Mouse (Mus musculus) monocyte, adult 2 months (primary cell): Measurements from ENCODE around the gene Jarid2.

ENCODE experiments used
- DNase-seq, 2 experiments: peaks; one replicate each; pipeline ENCODE4 v3.0.0; 2022; ENCODE audit warnings: low spot score in 2 of 2, low read depth in 1 of 2

The Jarid2 gene

DNA sequence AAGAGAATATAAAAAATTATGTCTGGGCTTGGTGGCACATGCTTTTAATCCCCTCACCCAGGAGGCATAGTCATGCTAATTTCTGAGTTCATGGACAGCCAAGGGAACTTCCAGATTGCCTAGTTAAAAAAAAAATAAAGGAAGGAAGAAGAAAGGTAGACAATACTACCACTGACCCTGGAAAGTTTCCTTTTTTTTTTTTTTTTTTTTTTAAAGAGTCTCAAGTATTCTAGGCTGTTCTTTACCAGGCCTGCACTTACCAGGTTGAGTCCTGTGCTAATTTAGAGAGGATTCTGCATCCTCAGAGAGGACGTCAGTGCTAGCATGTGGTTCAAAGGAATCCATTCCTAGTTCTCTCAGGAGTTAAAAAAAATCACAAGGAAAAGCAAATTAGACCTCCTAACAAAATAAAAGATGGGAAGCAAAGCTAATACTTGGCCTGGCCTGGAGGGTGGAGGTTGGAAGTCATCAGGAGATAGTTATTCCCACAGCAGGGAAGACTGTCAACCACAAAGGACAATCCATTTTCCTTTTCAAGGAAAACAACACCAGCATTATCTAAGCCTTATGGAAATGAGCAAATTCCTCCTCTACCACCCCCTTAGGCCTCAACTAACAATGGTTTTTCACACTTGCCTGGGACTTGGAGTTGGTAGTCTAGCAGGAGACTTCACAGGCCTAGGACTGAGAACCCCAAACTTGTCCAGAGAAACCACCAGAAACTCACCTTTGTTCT, 961 bp upstream of the Jarid2 start:
- DNase-seq = no peak

DNA sequence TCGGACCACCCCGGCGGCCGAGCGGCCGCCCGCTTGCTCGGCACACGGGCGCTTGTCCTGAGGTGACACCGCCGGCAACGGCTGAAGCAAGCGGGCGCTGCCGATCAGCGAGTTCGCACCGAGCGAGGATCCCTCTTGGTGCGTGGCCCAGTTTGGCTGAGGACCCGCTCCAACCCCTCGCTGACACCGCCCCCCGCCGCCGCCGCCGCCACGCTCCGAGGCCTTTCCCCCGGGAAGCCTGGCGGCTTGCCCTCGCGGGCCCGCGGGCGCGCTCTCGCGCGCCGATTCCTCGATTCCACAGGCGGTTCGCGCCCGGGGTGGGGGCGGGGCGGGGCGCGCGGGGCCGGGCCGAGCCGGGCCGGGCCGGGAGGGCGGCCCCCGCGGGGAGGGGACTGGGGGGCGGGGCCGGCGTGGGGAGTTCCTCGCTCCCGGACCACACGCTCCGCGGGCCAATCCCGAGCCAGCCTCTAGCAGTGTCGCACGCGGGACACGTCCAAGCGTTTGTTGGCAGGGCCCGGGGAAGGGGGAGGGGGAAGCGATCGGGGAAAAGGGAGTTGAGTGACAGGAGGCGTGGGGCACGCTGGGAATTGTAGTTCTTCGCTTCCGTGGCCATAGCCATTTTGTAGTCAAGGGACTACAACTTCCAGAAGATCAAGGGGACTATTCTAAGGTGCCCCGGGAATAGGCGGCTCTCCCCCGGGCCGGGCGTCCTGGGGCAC, 1.0 kb downstream of the Jarid2 start:
- peak; percentile 98 for DNase-seq

DNA sequence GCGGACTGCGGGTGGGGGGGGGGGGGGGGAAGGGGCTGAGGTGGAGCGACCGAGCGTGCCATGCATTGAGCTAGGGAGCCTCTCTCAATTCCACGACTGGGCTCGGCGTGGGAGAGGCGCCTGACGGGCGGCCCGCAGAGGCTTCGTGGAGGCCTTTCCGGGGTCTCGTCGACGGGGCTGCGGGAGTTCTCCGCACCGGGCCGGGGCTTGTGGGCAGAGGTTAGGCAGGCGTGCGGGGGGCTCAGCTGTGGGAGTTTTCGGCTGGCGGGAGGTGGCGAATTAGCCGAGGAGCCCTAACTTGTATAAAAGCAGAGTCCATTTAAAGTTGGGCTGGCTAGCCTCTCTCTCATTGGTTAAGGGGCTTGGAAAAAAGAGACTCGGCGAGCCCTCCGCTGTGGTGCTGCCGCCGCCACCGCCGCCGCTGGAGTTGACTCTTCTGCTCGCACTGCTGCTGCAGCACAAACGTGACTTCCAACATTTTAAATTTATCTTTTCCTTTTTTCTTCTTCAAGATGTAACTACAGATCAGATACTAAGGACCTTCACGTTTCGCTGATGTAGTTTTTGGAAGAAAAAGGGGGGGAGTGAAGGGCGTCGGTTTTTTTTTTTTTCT, 1.8 kb downstream of the Jarid2 start:
- peak; percentile 76 to 91 for DNase-seq

DNA sequence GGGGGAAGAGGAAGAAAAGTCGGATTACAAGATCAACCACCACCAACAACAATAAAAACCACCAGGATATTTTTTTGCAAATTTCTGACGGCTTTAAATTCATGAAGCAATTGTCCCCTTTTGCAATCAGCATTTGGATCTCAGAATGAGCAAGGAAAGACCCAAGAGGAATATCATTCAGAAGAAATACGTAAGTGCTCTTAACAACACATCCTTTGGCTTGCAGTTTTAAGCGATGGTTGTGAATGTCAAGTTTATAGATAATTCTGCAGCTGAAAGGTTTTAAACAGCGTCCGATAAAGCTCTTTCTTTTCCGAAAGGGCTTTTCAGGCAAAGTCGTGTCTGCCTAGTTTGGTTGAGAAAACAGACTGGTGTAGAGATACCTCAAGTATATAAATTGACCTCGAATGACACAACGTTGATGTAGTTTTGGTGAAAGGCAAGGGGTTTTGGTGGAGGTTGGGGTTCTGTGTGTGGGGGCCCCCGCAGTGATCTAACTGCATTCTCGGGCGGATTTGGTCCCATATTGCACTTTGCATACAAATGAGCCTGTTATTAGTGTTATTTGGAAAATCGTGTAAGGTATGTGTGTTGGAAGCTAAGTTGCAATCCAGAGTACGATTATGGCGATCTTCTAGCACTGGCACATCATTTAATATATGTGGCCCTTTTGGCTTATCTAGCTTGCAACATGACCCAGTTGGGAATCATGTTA, 2.6 kb downstream of the Jarid2 start:
- no peak for DNase-seq

DNA sequence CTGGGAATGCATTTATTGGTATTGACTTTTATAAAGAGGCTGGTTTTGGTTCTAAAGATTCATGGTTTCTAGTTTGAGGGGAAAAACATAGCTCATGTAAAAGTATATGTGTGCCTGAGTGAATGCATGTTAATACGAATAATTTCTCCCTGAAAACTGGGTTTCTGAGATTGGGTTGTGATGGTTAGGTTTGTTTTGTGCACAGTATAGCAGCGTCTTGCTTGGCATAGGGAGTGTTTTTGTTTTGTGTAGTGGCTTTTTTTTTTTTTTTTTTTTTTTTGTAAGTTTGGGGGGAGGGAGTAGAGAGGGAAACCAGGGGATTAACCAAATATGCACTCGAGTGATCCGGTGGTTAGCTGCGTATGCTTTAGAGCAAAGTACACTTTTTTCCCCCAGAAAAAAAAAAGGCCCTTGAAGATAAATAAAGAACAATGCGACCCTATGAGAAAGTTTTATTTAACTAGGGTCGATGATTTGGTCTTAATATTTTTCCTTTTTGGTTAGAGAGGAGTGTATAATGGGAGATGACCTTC, 3.2 kb downstream of the Jarid2 start:
- no peak for DNase-seq

DNA sequence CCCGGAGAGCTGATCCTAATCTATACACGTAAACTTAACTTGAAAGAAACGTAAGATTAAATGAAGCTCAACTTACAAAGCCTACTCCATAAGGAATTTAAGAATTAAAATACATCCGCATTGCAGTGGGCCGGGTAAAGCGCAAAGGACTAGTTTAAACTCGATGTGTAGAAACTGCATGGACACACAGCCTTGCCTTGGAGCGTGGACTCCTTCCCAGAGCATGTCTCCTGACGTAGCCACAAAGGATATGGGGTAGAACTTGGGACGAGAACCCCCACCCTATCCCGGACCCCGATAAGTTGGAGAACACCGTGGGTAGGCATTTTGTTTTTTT, 3.7 kb downstream of the Jarid2 start:
- no peak for DNase-seq

DNA sequence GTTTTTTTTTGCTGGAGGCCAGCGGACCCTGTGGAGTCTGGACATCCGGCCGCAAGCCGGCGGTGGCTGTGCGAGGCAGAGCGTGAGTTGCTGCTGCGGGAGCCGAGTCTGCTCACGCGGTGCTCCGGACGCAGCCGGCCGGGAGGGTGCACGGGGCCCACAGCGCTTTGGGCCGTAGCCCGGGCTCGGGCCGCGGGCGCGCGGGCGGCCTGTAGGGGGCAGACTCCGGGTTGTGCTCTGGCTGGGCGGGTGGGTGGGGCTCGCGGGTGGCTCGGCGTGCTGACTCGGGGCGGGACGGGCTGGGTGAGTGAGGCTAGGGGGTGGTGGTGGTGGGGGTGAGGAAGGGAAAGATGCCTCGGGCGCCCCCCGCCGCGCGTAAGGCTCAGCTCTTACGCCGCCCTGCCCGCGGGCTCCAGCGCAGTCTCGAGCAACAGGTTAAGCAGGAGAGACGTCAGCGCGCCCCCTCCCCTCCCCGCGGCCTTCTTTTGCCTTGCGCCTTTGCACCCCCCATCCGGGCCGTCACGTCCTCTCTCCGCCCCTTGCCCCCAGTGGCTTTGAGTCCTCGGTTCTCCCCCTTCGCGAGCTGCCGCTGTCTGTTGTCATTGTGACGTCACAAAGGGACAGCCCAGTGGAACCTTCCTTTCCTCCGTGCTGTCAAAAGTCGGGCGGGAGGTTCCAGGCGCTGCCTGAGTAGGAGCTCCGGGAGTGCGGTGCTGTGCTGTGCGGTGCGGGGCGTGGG, 4.3 kb downstream of the Jarid2 start:
- peak; percentile 51 to 77 for DNase-seq

DNA sequence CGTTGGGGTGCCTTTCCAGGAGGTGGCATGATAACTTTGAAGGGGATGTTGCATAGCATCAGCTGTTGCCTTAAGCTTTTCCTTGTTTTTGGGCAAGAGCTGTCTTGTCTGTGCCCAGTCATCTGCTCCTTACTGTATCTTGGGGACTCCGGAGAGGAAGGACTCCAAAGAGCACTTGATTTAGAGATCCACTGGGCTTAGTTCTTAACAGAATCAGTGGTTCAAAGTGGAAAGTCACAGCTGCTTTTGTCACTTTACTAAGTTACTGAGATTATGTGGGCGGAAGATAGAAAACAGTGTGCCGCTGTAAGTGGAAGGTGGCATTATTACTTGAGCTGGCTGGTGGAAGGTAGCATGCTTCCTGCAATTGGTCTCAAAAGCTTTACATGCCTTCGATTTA, 5.2 kb downstream of the Jarid2 start:
- no peak for DNase-seq

DNA sequence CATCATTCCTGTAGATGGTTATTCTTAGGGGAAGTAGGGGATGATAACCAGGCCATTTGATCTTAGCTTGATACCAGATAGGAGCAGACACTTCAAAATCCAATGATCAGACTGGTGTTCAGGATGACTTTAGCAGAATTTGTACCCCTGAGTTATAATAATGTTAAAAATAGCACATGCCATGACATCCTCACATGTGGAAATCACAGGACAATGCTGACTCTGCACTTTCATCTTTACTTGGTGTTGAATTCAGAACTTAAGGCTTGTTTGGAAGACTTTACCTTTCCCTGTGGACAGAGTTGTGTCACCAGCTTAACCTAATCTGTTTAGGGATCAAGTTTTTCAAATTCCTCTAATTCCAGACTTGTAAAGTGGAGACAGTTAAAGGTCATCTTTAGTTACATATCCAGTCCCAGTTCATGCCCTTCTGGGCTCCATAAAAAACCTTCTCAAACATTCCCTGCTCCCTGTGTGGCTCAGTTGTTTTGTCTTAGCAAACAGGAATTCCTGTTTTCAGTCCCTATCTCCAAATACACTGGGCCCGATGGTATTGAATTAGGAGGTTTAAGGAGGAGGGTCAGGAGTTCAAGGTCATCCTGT, 5.9 kb downstream of the Jarid2 start:
- DNase-seq = no peak

DNA sequence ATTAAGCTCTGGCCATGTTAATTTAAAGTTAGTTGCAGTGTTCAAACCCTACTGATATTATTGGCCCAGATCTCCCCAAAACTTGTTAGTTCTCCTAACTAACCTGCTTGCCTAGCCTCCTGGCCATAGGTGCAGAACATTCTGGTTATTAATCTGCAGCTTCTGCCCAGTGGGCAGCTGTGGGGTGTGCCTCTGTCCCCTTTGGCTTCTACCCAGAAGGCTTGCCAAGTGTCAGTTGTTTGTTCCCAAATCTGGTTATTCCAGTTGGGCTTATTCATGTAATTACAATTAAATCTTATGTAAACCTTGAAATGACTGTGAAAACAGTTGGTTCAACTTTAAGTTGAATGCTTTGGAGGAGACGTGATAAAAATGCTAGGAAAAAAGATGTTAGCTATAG, 8.0 kb downstream of the Jarid2 start:
- no peak for DNase-seq

DNA sequence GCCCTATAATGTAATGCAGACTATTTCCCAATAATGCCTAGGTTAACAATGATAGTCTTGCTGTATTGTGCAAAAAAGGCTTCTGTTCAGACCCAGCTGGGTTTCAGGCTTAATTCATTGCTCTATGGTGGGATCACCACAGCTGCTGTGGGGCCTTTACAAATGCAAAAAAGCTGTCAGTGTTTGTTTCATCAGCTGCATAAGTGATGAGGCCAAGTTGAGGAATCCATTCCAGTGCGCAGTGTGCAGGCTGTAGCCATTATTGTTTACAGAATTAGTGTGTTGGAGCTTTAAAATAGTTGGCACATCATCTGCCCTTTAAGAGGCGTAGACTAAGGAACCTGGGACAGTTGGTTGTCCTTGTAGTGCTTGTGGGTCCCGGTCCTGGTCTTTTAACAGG, 22.5 kb downstream of the Jarid2 start:
- no peak for DNase-seq

DNA sequence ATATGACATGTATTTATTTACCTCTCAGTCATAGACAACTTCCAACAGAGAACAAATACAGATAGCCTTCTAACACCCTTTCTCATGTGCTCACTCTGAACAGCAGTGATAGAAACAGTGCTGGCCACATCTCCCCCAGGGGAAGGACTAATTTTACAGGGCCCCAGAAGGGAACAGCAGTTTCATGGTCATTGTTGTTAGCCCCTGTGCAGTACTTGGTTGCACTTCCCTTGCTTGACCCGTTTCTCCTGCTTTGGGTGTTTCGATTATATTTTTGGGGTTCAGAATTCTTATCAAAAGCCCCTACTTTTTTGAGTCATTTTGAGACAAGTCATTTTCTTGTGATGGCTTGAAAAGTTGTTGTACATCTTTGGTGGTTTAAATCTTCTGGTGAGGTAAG, 23.9 kb downstream of the Jarid2 start:
- DNase-seq = no peak

DNA sequence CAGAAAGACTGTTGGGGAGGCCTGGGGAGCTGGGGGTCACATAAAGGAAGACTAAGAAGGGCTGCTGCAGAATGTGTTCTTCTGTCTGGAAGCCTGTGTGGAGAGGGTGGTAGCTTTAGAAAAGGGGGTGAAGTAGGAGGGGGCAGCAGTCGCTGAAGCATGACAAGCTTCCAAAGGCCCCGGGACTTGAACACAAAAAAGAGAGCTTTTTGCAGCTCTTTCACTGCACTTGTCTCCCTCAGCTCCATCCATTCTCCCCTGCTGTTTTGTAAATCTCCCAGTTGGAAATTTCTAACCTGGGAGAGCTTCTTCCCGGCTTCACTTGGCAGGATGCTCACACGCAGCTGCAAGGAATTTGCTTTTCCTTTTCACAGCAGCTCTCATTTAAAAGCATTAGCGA, 26.2 kb downstream of the Jarid2 start:
- DNase-seq = no peak

DNA sequence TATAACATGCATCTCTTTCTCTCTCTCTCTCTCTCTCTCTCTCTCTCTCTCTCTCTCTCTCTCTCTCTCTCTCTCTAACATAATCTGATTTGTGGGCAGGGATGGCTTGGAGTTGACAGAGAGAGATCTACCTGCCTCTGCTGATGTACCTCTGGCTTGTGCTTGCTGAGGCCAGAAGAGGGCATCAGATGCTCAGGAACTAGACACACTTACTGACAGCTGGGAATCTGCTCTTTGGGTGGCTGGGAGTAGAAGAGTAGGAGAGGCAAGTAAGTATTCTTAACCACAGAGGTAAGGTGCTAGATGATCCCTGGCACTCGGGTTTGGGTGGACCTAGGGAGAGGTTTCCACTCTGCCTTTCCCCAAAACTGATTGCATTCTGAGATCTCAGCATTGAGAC, 29.5 kb downstream of the Jarid2 start:
- DNase-seq = no peak

DNA sequence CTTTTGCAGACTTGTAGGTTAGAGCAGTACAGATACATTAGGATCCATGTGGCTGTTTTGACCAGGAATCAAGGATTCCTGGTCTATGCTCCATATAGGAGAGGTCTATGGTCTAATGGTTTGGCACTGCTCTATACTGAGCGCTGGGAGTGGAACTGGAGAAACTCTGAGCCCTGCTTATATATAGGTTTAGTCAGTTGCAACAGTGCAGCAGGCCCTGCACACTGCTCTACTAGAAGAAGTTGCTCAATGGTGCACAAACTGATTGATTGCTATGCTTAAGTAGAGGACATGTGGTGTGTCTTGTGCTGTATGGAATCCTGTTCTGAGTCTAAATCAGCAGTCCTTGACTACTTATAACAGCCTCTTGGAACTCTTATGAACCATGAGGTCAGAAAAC, 31.5 kb downstream of the Jarid2 start:
- DNase-seq = no peak

DNA sequence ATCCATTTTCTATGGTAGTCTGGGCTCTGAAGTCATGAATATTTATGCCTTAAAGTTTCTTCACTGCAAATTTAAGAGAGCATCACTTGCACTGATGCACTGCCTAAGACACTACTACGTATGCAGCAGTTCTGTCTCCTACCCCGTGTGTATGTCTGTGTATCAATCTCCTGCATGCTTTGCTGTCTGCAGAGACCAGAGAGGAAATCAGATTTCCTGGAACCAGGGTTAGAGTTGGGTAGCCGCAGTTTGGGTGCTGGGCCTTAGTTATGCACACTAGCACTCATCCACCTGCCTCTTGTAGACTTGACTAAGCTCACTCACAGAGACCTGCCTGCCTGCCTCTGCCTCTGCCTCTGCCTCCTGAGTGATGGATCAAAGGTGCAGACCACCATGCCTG, 33.8 kb downstream of the Jarid2 start:
- DNase-seq = no peak

DNA sequence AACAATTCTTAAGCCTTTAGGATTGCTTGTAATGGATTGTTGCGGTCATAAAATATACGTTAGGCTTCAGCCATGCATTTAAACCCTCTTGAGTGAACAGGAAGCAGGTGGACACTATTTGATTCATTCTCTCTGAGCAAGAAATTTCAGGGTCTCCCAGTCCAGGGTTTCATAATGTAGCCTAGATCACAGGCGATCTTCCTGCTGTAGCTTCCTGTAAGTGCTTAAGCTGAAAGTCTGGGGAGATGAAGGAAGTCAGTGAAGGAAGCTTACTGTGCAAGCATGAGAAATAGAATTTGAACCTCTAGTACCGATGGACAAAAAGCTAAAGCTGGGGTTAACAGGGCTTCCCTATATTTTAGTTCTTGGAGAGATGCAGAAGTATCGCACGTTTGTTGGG, 38.5 kb downstream of the Jarid2 start:
- DNase-seq = no peak

DNA sequence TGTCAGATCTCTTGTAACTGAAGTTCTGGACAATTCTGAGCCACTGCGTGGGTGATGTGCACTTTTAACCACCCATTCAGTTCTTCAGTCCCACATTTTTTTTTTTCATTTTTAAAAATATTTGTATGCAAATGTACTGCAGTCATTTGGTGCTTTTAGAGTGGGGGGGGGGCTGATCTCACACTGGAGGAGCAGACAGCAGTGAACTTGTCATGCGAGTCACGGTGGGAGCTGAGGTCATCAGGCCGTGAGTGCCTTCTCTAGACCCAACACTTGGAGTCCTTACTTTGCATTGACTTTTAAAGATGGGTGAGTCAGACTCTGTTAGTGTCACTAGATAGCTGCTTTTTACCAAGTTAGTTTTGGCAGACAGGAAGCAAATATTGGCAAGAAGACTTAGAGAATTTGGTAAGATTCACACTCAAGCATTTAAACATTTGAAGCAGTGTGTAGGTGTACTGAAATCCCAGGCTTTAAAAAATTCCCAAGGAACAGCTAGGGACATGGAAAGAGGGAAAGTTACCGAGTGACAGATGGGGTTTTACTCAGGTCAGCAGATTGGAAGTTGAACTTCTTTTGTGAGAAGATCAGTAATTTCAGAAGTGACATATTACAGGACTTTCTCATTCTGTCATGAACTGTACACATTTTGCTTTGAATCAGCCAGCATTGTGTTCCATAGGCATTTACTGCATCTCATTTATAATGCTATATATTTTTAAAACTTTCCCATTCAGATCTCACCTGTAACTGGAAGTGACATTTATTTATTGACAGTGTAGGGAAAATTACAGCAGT, 41.7 kb downstream of the Jarid2 start:
- no peak for DNase-seq

DNA sequence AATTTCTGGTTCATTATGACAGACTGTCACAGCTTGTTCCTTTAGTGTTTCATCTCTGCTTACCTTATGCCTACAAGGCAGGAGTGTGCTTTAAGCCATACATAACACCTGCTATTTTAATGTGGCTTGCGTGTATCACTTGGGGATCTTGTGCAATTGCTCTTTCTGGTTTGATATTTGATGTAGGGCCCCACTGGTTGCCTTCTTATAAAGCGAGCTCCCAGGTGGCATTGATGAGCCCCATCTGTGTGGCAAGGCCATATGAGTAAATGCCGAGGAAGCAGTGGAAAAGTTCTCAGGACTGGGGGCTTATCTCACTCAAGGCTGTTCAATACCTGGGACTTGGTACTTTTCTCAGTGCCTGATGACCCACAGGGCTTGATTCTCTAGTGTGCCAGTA, 43.5 kb downstream of the Jarid2 start:
- no peak for DNase-seq

DNA sequence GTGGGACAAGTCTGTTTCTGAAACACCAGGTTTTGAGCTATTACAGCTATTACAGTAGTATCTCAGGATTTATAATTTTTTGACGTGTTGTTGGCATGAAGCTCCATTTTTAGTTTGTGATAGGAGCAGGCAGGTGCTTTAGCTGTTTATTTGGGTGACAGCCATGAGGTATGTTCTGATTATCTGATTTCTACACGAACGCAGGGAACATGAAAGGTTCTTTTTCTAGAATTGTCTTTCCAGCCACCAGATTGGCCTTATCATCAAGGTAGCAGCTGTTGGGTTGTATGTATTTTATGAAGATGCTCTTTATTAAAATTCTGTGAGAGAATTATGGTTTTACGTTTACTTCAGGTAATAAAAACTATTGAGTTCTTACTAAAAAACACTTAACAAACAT, 45.1 kb downstream of the Jarid2 start:
- DNase-seq = no peak
